Mouse (Mus musculus) kidney, postnatal 10 days (tissue): Measurements from ENCODE around the gene Ndst2.
A peak's percentile ranks its signal among the peaks of the same experiment; 100 is the strongest.

Experiments
- DNase-seq: peaks from one replicate; pipeline ENCODE4 v3.0.0; 2021; ENCODE audit warnings: mixed read lengths

Gene Ndst2

GRCm38 (mm10) chr14:20696986-20697385 is 37.4 kb downstream of the Ndst2 start:
- peak; percentile 76 for DNase-seq

- DNase-seq, result peak; percentile 33
These were observed 38.4 kb downstream of the Ndst2 start for GRCm38 (mm10) chr14:20695761-20696520.

GRCm38 (mm10) chr14:20694884-20695760 is 39.2 kb downstream of the Ndst2 start, which contains the start of gene Fut11:
TSS of gene Fut11 (plus strand) at chr14:20694968.
- DNase-seq, result peak; percentile 94

GRCm38 (mm10) chr14:20694185-20694883 is 40.0 kb downstream of the Ndst2 start:
- DNase-seq, result no peak

GRCm38 (mm10) chr14:20693589-20694101 is 40.7 kb downstream of the Ndst2 start:
- DNase-seq, result no peak

- no peak for DNase-seq
These were observed 42.6 kb downstream of the Ndst2 start for GRCm38 (mm10) chr14:20691772-20692171.

GRCm38 (mm10) chr14:20689009-20689408 is 45.4 kb downstream of the Ndst2 start:
- DNase-seq, result no peak

GRCm38 (mm10) chr14:20686576-20686975 is 47.8 kb downstream of the Ndst2 start:
- no peak for DNase-seq

GRCm38 (mm10) chr14:20682498-20682897 is 51.9 kb downstream of the Ndst2 start:
- DNase-seq, result peak; percentile 51

- no peak for DNase-seq
These were observed 52.6 kb downstream of the Ndst2 start for GRCm38 (mm10) chr14:20681742-20682141.

GRCm38 (mm10) chr14:20677906-20678305 is 56.5 kb downstream of the Ndst2 start:
- DNase-seq, result no peak

GRCm38 (mm10) chr14:20674064-20674833 is 60.1 kb downstream of the Ndst2 start, which contains the start of gene Sec24c:
TSS of gene Sec24c (plus strand) at chr14:20674308.
- peak; percentile 99 for DNase-seq

GRCm38 (mm10) chr14:20673735-20674063 is 60.7 kb downstream of the Ndst2 start:
- DNase-seq, result peak; percentile 66
